Mouse (Mus musculus) lung, adult 2 months (tissue): Measurements from ENCODE around the gene Mroh2a.

Experiments used
- CTCF ChIP-seq: fragments of 200-500 bp; IDR thresholded peaks from 2 replicates; pipeline ENCODE4 v1.5.1; 2011; ENCODE audit warnings: mild to moderate bottlenecking, low read length, control low read depth; ENCODE audit not compliant: insufficient read depth
- POLR2A ChIP-seq: fragments of 200-500 bp; IDR thresholded peaks from 2 replicates; pipeline ENCODE4 v1.6.1; 2011; ENCODE audit warnings: low read depth, mild to moderate bottlenecking, control low read depth, low read length, borderline replicate concordance; ENCODE audit errors: extremely low read depth

DNA sequence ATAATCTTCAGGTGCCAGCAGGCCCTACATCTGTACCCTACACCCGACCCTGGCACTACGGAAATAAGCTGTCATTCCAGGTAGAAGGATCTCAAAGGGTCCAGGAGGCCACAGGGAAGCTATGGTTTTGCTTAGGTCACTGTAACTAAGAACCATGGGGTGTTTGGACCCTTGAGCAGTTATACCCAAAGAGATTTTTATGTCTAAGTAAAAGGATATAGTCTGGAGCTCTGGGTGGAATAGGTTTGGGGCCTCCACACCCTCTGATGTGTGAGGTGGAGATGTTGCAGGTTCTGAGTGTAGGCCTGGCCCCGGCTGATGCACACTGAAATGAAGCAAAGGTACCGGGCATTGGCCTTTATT lies 7.4 kb downstream of the Mroh2a start:
- no peak for TF ChIP-seq POLR2A
- TF ChIP-seq CTCF: no peak
